Mouse (Mus musculus) adrenal gland, adult (tissue): Measurements from ENCODE around the gene Frrs1.

Source experiments
- DNase-seq, 2 experiments: peaks; one replicate each; pipeline ENCODE4 v3.0.0; 2022 to 2023; ENCODE audit warnings: low spot score in 1 of 2; ENCODE audit not compliant: inconsistent age in 2 of 2

Gene Frrs1

DNA sequence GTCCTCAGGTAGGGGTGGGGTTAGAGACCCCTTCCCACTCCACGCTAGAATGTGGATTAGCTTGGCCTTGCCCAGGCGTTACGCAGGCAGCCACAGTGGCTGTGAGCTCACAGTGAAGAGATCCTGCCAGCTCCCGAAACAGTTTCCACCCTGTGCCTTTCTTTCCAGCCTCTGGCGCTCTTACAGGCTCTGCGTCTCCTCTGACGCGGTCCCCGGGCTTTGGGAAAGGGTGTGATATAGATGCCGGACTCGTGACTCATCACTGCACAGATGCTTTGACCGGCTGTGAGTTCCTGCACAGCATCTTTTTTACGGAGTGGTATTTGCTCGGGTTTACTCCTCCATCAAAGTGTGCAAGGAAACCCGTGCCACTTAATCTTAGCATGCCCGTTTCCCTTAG, 46.6 kb downstream of the Frrs1 start:
- no peak for DNase-seq

DNA sequence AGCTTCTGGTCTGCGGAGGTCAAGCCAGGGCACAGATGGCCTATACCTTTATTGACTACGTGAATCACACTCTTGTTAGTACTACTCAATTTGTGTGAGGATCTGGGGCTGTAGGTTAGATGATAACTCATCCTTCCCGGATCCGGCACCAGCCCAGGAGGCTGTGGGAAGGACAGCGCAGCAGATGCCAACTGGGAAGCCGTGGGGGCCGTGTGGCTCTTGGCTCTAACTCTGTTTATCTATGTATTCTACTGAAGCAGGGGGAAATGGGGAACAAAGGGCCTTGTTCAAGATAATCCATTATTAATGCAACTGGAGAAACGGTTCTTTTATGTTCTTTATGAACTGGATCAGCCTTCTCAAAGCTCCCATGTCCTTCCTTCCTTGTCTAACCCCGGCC, 47.3 kb downstream of the Frrs1 start:
- no peak for DNase-seq

DNA sequence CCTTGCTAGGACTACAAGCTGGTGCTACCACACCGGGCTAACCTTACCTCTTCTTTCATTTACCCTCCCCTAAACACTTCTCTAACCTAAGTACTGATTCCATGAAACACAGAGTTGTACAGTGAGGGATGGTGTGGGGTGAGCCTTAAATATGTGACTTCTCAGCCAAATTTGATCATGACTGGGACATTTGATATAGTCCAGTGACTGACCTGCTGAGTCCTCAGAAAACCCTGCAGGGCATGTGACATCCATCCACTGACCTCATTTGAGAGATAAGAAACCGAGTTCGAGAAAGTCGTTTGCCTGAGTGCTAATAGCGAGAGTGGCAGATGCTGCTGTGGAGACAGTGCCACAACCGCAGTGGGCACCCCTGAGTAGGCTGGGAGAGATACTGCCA, 55.1 kb downstream of the Frrs1 start:
- DNase-seq, result no peak

- DNase-seq, result no peak
Measured at GRCm38 (mm10) chr3:116914931-116915330, 55.7 kb downstream of the Frrs1 start.

- no peak for DNase-seq
Measured at GRCm38 (mm10) chr3:116917016-116917415, 57.8 kb downstream of the Frrs1 start.

DNA sequence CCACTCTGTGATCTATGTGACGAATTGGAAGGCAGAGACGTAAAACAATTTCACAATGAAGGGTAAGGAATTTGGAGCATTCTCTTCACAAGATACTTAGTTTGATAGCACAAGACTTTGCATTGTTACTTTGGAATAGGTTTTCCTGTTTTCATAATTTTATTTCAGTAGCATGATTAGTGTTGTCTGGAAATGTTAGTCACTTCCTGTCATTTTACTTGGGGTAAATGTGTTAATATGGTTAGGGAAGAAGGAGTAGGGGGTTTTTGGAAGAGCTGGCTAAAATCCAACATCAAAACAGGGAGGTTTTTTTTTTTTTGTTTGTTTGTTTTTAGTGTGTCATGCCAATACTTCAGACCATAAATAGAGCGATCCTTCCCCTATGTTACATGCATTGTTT, 62.3 kb downstream of the Frrs1 start:
- DNase-seq, result no peak

DNA sequence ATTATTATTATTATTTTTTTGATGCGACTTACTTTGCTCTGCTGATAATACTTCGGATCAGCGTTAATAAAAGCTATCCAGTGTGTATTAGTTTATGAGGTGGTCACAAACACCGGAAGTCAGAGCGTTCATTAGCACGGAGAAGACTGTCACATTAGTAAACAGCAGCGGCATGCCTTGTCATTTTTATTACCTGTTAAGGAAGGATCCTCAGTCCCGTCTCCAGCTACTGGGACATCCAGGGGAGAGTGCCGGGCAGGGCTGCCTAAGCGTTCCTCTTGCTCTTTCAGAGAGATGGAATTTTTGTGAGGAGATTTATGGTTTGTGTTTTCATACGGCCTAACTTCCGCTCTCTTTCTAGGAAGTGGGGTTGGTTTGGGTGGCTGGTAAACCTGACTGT, 63.8 kb downstream of the Frrs1 start:
- DNase-seq, result no peak

GRCm38 (mm10) chr3:116928994-116929393, 69.7 kb downstream of the Frrs1 start:
- no peak for DNase-seq

GRCm38 (mm10) chr3:116933158-116933557, 73.9 kb downstream of the Frrs1 start:
- no peak for DNase-seq

- DNase-seq, result no peak
Measured at GRCm38 (mm10) chr3:116936934-116937691, 77.8 kb downstream of the Frrs1 start.

DNA sequence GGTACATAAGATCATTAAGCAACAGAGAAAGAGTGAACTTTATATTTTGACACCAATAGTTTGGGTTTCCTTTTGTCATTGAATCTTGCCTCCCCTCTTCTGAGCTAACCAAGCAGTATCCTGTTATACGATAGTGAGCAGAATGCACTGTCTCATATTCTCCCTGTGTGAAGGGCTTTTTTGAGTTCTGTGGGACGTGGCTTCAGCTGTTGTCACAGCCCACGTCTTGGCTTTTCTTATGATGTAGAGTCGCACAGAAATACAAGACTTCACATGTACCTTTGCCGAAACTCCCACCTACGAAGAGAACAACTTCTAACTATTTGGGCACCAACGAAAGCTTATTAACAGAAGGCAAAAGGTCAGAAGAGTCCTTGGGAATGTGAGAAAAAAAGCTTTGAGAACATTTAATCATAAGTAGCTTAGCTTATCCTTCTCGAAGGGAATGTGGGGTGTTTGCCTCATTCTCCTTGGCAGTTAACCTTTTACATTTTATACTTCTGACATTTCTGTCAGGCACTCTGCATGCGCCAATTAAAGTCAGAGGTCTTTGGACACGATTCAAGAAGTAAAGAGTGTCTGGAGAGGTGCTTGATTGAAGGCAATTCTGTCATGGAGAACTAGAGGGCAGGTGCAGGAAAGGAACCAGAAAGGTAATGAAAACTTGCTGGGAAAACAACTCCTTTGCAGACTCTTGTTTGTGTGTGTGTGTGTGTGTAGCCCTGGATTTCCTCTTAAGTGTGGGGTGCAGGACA, 81.7 kb downstream of the Frrs1 start:
- DNase-seq, result peak in 1 of 2 experiments; percentile 71

GRCm38 (mm10) chr3:116941559-116942117, 82.4 kb downstream of the Frrs1 start:
- DNase-seq, result no peak

GRCm38 (mm10) chr3:116942751-116943150, 83.5 kb downstream of the Frrs1 start:
- DNase-seq, result peak; percentile 41 to 84

DNA sequence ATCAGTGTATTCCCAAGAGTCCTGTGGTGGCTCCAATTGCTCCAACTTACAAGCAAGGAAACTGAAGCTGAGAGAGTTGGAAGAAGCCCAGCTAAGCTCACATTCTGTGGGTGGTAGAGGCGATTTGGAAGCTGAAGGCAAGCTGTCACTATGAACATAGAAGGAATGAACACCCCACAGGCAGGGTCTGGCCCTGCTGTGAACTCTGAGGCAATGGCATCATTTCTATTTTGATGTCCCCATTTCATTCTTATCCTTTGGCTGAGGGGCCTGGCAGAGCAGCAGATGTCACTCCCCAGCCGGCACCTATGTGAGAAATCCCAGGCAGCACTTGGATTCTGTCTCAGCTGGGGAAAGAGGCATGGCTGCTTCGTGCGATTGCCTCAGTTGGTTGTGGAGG, 84.2 kb downstream of the Frrs1 start:
- DNase-seq, result peak in 1 of 2 experiments; percentile 39

- DNase-seq, result no peak
Measured at GRCm38 (mm10) chr3:116946476-116946875, 87.2 kb downstream of the Frrs1 start.

DNA sequence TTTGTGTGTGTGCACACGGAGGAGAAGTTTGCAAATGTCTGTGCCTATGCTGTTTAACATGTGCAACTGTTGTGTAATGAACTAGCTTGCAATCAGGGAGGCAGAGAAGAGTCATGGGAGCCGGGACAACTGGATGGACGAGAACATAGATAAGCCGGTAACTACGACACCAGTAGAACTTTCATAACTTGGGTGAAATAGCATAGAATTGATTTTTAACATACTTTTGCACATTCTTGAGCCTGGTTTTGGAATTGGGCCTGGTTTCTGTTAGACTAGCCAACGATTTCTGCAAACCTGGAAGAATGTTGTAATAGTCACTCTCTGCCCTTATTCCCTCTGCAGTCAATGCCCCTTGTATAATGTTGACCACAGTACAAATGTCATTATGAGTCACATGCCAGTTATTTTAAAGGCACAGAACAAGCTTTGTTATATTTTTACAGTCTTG, 91.4 kb downstream of the Frrs1 start:
- peak in 1 of 2 experiments; percentile 85 for DNase-seq

- DNase-seq, result peak in 1 of 2 experiments; percentile 47
Measured at GRCm38 (mm10) chr3:116951489-116951888, 92.2 kb downstream of the Frrs1 start.

DNA sequence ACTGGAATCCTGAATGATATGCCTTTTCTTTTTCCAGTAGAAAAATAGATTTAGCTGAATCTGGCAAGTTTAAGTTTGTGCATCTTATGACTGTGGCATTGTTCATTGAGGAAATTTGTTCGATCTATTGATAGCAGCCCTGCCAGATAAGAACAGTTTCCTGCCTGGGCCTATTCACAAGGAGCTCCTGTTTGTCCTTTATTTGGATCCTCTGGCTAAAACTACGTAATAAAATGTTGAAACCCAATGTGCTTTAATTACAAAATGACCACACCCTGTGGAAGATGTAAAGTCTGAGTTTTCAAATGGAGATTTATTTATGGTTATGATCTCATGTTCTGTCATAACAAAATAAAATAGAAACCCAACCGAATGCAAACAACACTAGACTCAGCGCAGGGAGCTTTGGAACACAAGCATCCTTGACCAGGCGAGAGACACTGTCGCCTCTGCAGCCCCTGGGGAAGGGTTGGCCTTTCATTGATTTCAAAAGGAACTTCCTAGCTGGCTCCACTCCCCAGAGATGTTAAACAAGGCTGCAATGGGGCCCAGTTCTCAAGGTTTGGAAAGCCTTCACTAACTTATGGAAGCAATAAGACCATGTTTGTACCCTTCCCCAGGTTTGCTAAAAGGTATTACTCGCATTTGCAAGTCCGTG, 93.1 kb downstream of the Frrs1 start:
- DNase-seq, result no peak

- peak in 1 of 2 experiments; percentile 50 for DNase-seq
Measured at GRCm38 (mm10) chr3:116953366-116953765, 94.1 kb downstream of the Frrs1 start.

- peak in 1 of 2 experiments; percentile 67 for DNase-seq
Measured at GRCm38 (mm10) chr3:116955061-116955460, 95.8 kb downstream of the Frrs1 start.
